Mouse (Mus musculus) intestine, embryonic 15.5 days (tissue): ENCODE measurements around the gene Gm17332. TPM values are rescaled to one million over a fixed set of nuclear protein-coding genes. Genes with fewer than 3 reads are reported as not detected.
"Not testable (repeated sequence)": the region's sequence is repeated elsewhere in the genome, so short reads cannot be mapped to it uniquely, and the experiment has no call there.

Experiments
- ATAC-seq: fragments of 200-750 bp; cut with Nextera tagmentation; 2 replicates; pipeline ENCODE4 v1.8.0; 2017; ENCODE audit warnings: moderate TSS enrichment, moderate library complexity
- H3K27ac ChIP-seq: fragments of 300-500 bp; sonication (generic); 2 replicates; pipeline ENCODE4 v1.5.1; 2015; ENCODE audit warnings: mild to moderate bottlenecking, inconsistent platforms
- H3K27me3 ChIP-seq: fragments of 300-500 bp; sonication (generic); replicated peaks from 2 replicates; pipeline ENCODE4 v1.6.1; 2015; ENCODE audit warnings: inconsistent platforms
- H3K36me3 ChIP-seq: fragments of 300-500 bp; sonication (generic); 2 replicates; pipeline ENCODE4 v1.6.1; 2015; ENCODE audit warnings: inconsistent platforms
- H3K4me1 ChIP-seq: fragments of 300-500 bp; sonication (generic); replicated peaks from 2 replicates; pipeline ENCODE4 v1.6.1; 2015; ENCODE audit warnings: inconsistent platforms
- H3K4me2 ChIP-seq: fragments of 300-500 bp; sonication (generic); replicated peaks from 2 replicates; pipeline ENCODE4 v1.6.1; 2015; ENCODE audit warnings: mild to moderate bottlenecking, inconsistent platforms
- H3K4me3 ChIP-seq: fragments of 300-500 bp; sonication (generic); replicated peaks from 2 replicates; pipeline ENCODE4 v1.5.1; 2015; ENCODE audit warnings: inconsistent platforms
- H3K9ac ChIP-seq: fragments of 300-500 bp; sonication (generic); 2 replicates; pipeline ENCODE4 v1.6.1; 2015; ENCODE audit warnings: inconsistent platforms
- H3K9me3 ChIP-seq: fragments of 300-500 bp; sonication (generic); 2 replicates; pipeline ENCODE4 v1.6.1; 2016; ENCODE audit warnings: inconsistent platforms
- WGBS: fragments of 180-500 bp; shearing (Covaris S2); methylation state at CpG from one replicate; pipeline ENCODE4 v1.1.7; 2015; 5-methylcytosine and 5-hydroxymethylcytosine counted together
- polyA plus RNA-seq: library from polyadenylated mRNA; unstranded; fragments of >200 nt; fragmentation: Nextera tagmentation; extraction: Ambion mirVana; gene quantifications from 2 replicates; pipeline ENCODE4 v1.2.1, GENCODE M21; 2015

Gm17332 gene
- polyA plus RNA-seq, 1 experiment from 2014 or later = not detected

- H3K9ac ChIP-seq, H3K4me3 ChIP-seq, H3K27me3 ChIP-seq, H3K27ac ChIP-seq, ATAC-seq, H3K9me3 ChIP-seq, H3K36me3 ChIP-seq, H3K4me1 ChIP-seq, H3K4me2 ChIP-seq: not testable (repeated sequence)
- 79% methylated on average over 4 of the region's 4 CpGs for WGBS
These were observed 48.5 kb downstream of the Gm17332 start for GRCm38 (mm10) chr11:31133726-31134125.

Other genes with a start within 250 kb of the Gm17332 start
- 10.2 and 12.1 TPM in 2 replicates for gene Erlec1, start 228.1 kb downstream of the Gm17332 start, polyA plus RNA-seq
- 17.6 and 21.0 TPM in 2 replicates for gene Chac2, start 196.1 kb downstream of the Gm17332 start, polyA plus RNA-seq
- 8.5 and 8.9 TPM in 2 replicates for gene Stc2, start 187.6 kb upstream of the Gm17332 start, polyA plus RNA-seq